Mouse (Mus musculus) embryonic facial prominence, embryonic 11.5 days (tissue): ENCODE data around the gene Lyzl4. TPM values are rescaled to one million over a fixed set of nuclear protein-coding genes. Genes with fewer than 3 reads are reported as not detected.
A peak's percentile ranks its signal among the peaks of the same experiment; 100 is the strongest.

Experiments
- ATAC-seq: fragments of 200-750 bp; cut with Nextera tagmentation; replicated peaks from 2 replicates; pipeline ENCODE4 v1.8.0; 2017; ENCODE audit warnings: low read depth; ENCODE audit not compliant: insufficient number of reproducible peaks, low FRiP score, low TSS enrichment
- DNase-seq: peaks from one replicate; pipeline ENCODE4 v3.0.0-alpha.2; 2015; ENCODE audit warnings: low spot score
- H3K27ac ChIP-seq: fragments of 300-500 bp; sonication (generic); replicated peaks from 2 replicates; pipeline ENCODE4 v1.5.1; 2014; ENCODE audit warnings: mild to moderate bottlenecking, low read depth, low read length, control low read depth
- H3K27me3 ChIP-seq: fragments of 300-500 bp; sonication (generic); 2 replicates; pipeline ENCODE4 v1.6.1; 2014; ENCODE audit warnings: mild to moderate bottlenecking, low read length, moderate library complexity, mixed read lengths; ENCODE audit not compliant: control insufficient read depth, insufficient read depth
- H3K36me3 ChIP-seq: fragments of 300-500 bp; sonication (generic); replicated peaks from 2 replicates; pipeline ENCODE4 v1.6.1; 2014; ENCODE audit warnings: low read depth, mild to moderate bottlenecking, low read length, moderate library complexity, mixed read lengths; ENCODE audit not compliant: control insufficient read depth, insufficient read depth
- H3K4me1 ChIP-seq: fragments of 300-500 bp; sonication (generic); 2 replicates; pipeline ENCODE4 v1.6.1; 2014; ENCODE audit warnings: low read length, mixed read lengths; ENCODE audit not compliant: control insufficient read depth, insufficient read depth
- H3K4me2 ChIP-seq: fragments of 300-500 bp; sonication (generic); 2 replicates; pipeline ENCODE4 v1.6.1; 2014; ENCODE audit warnings: low read depth, mild to moderate bottlenecking, control low read depth, low read length, moderate library complexity
- H3K4me3 ChIP-seq: fragments of 300-500 bp; sonication (generic); 2 replicates; pipeline ENCODE4 v1.5.1; 2014; ENCODE audit warnings: low read depth, low read length, control low read depth
- H3K9ac ChIP-seq: fragments of 300-500 bp; sonication (generic); replicated peaks from 2 replicates; pipeline ENCODE4 v1.6.1; 2014; ENCODE audit warnings: mild to moderate bottlenecking, control low read depth, low read length
- H3K9me3 ChIP-seq: fragments of 300-500 bp; sonication (generic); replicated peaks from 2 replicates; pipeline ENCODE4 v1.6.1; 2016; ENCODE audit warnings: mild to moderate bottlenecking, low read length, inconsistent platforms, mixed read lengths; ENCODE audit not compliant: control insufficient read depth
- WGBS: fragments of 180-500 bp; shearing (Covaris S2); extraction: QIAGEN DNeasy Blood & Tissue Kit; methylation state at CpG from one replicate; pipeline ENCODE4 v1.1.7; 2014; 5-methylcytosine and 5-hydroxymethylcytosine counted together
- polyA plus RNA-seq: library from polyadenylated mRNA; unstranded; fragments of >200 nt; fragmentation: Nextera tagmentation; extraction: Ambion mirVana; gene quantifications from 2 replicates; pipeline ENCODE4 v1.2.1, GENCODE M21; 2014

Gene Lyzl4
- polyA plus RNA-seq, 1 experiment from 2014 or later, result not detected

DNA sequence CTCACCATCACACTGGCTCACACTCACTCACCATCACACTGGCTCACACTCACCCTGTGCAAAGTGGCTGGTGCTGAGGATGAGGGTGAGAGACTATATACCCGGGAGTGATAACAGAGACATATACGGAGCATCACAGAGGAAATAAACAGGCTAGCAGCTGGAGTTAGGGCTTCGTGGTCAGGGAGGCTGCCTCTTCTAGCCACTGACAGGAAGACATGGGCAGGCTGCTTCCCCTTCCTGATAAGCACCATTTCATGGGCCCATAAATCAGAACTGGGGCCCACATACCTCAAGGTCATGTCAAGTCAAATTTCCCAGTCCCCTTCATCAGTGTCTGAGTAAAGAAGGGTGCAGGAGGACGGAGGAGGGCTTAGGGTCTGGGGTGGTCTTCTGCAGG is 35.2 kb upstream of the Lyzl4 start:
- no peaks in the 10 kb centered on the region for H3K4me1 ChIP-seq
- no peaks in the 10 kb centered on the region for H3K27me3 ChIP-seq
- H3K9me3 ChIP-seq, result no peaks in the 10 kb centered on the region
- H3K4me2 ChIP-seq, result no peak overlapping the region
- DNase-seq (no peak), ATAC-seq (no peak)
- 87% methylated on average over 4 of the region's 4 CpGs for WGBS
- H3K4me3 ChIP-seq, result no peak overlapping the region
- no peak overlapping the region for H3K27ac ChIP-seq
- H3K36me3 ChIP-seq, result no peaks in the 10 kb centered on the region
- H3K9ac ChIP-seq, result no peak overlapping the region

- H3K4me1 ChIP-seq, result no peaks in the 10 kb centered on the region
- ATAC-seq (no peak), DNase-seq (no peak)
- H3K4me3 ChIP-seq, result no peak overlapping the region
- no peaks in the 10 kb centered on the region for H3K27me3 ChIP-seq
- no peak overlapping the region for H3K4me2 ChIP-seq
- 81% methylated on average over 2 of the region's 2 CpGs for WGBS
- H3K9me3 ChIP-seq, result no peaks in the 10 kb centered on the region
- no peak overlapping the region for H3K27ac ChIP-seq
- no peaks in the 10 kb centered on the region for H3K36me3 ChIP-seq
- no peak overlapping the region for H3K9ac ChIP-seq
These were observed 33.7 kb upstream of the Lyzl4 start for GRCm38 (mm10) chr9:121675556-121675955.

DNA sequence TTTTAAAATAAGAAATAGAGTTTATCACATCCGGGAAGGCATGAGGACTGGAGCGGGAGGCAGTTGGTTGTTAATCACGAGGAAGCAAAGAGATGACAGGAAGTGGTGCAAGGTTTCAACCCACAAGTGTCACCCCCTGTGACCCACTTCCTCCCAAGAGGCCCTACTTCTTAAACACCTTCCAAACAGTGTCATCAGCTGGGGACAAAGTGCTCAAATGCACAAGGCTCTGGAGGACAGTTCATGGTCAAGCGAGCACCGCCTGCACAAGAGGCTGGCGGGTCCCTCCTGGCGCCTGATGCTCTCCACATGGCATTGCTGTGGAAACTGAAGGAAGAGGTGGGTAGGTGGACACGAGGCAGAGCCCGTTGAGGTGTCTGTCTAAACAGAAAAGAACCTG is 33.1 kb upstream of the Lyzl4 start:
- ATAC-seq (no peak), DNase-seq (no peak)
- WGBS, result 84% methylated on average over 9 of the region's 9 CpGs
- Histone ChIP-seq H3K4me2 (no peak overlapping the region), H3K9ac (no peak overlapping the region), H3K4me3 (no peak overlapping the region), H3K27ac (no peak overlapping the region), H3K27me3 (no peaks in the 10 kb centered on the region), H3K36me3 (no peaks in the 10 kb centered on the region), H3K4me1 (no peaks in the 10 kb centered on the region), H3K9me3 (no peaks in the 10 kb centered on the region)

- ATAC-seq (no peak), DNase-seq (no peak)
- no peaks in the 10 kb centered on the region for H3K4me1 ChIP-seq
- no peak overlapping the region for H3K9ac ChIP-seq
- no peak overlapping the region for H3K4me3 ChIP-seq
- H3K9me3 ChIP-seq, result no peaks in the 10 kb centered on the region
- no peak overlapping the region for H3K4me2 ChIP-seq
- WGBS, result 88% methylated on average over 5 of the region's 5 CpGs
- H3K27ac ChIP-seq, result no peak overlapping the region
- H3K36me3 ChIP-seq, result no peaks in the 10 kb centered on the region
- no peaks in the 10 kb centered on the region for H3K27me3 ChIP-seq
These were observed 31.8 kb upstream of the Lyzl4 start for GRCm38 (mm10) chr9:121673716-121674115.

DNA sequence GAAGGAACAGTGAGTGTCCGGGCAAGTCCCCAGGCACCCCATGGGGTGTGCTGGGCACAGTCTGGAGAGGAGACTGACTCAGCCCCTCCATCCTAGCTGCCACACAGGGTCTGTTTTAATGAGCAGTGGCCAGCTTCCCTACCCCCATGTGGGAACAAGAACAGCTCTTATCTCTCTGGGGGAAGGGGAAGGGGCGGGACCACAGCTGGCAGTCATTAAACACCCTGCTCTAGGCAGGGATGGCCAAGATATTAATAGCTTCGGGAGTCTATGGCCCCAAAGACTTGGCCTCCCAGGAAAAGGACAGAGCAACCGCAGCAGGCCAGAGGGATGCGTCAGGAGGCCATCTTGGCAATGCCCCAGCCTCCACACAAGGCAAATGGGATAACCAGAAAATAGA is 30.4 kb upstream of the Lyzl4 start:
- Histone ChIP-seq H3K27me3 (no peaks in the 10 kb centered on the region), H3K27ac (no peak overlapping the region), H3K4me1 (no peaks in the 10 kb centered on the region), H3K4me3 (no peak overlapping the region), H3K36me3 (no peaks in the 10 kb centered on the region), H3K9me3 (no peaks in the 10 kb centered on the region), H3K4me2 (no peak overlapping the region), H3K9ac (no peak overlapping the region)
- DNase-seq (no peak), ATAC-seq (no peak)
- 56% methylated on average over 5 of the region's 5 CpGs for whole genome bisulfite sequencing

- peak; percentile 81 for DNase-seq
- Histone ChIP-seq H3K4me1 (no peaks in the 10 kb centered on the region), H3K27ac (no peak overlapping the region), H3K4me3 (no peak overlapping the region), H3K9me3 (no peaks in the 10 kb centered on the region), H3K27me3 (no peaks in the 10 kb centered on the region), H3K36me3 (no peaks in the 10 kb centered on the region), H3K9ac (no peak overlapping the region), H3K4me2 (no peak overlapping the region)
- ATAC-seq, result no peak
- 23% methylated on average over 7 of the region's 7 CpGs for WGBS
These were observed 29.4 kb upstream of the Lyzl4 start for GRCm38 (mm10) chr9:121671300-121671699.

GRCm38 (mm10) chr9:121669348-121669791 is 27.5 kb upstream of the Lyzl4 start:
- Histone ChIP-seq H3K4me1 (no peaks in the 10 kb centered on the region), H3K4me3 (peak overlapping the region; percentile 5), H3K27ac (no peak overlapping the region), H3K9ac (peak overlapping the region; percentile 10; the same call in 1 of the 2 replicates), H3K9me3 (no peaks in the 10 kb centered on the region), H3K4me2 (peak overlapping the region; percentile 42), H3K36me3 (no peaks in the 10 kb centered on the region), H3K27me3 (no peaks in the 10 kb centered on the region)
- DNase-seq (peak; percentile 83), ATAC-seq (no peak; the same call in 1 of the 2 replicates)
- WGBS, result under 1% methylated on average over 28 of the region's 28 CpGs

DNA sequence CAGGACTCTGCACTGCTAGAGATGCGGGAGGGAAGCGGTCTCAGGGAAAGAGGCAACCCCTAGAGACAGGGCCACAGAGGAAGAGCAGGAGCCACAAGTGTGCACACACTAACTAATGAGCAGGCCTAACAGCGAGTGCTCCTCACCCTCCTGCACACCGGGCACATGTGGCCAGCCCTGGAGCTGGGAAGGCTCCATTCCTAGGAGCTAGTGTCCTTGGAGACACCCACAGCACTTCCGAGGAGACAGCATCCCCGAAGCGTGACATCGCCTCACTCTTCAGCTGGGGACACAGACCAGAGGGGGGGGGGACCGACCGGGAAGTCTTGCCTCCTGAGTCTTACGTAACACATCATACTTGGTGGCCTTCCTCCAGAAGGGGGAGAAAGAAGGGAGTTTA is 25.9 kb upstream of the Lyzl4 start:
- Histone ChIP-seq H3K4me1 (no peaks in the 10 kb centered on the region), H3K4me2 (no peak overlapping the region), H3K9ac (no peak overlapping the region), H3K4me3 (no peak overlapping the region), H3K36me3 (no peaks in the 10 kb centered on the region), H3K9me3 (no peaks in the 10 kb centered on the region), H3K27ac (no peak overlapping the region), H3K27me3 (no peaks in the 10 kb centered on the region)
- DNase-seq, result no peak
- WGBS, result 80% methylated on average over 11 of the region's 11 CpGs
- 0 out of 2 replicates have a peak, but pooled peaks have one; percentile 1 for ATAC-seq
